Mouse (Mus musculus): ENCODE results near the gene Strip2.

DNA sequence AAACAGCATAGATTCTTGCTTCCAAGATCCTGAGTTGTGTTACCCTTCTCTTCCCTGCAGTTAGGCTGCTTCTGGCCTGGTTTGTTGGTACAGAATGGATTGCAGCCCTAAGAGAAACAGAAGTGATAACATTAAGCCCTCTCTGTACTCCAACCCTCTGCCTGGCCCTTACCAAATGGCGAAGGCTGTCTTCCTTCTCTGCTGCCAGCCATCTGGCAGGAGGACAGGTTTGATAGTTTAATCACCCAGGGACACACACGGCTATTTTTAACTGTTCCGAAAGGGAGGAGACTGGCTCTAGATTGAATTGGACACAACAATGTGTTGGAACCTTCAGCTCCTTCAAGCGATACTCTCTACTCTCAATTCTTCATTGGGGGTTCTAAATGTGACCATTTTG, 6.7 kb downstream of the Strip2 start:
- TF ChIP-seq TAL1 (conservative IDR thresholded peaks at IDR 0.05; ENCODE audit: low read depth, low read length) (no peak), CTCF (IDR thresholded peaks at IDR 0.05; ENCODE audit: low read depth, low read length) (no peak), GATA2 (IDR thresholded peaks at IDR 0.05; ENCODE audit: borderline replicate concordance, low read depth, low read length) (no peak), GATA1 (IDR thresholded peaks at IDR 0.05; ENCODE audit: borderline replicate concordance, low read length) (no peak), POLR2AphosphoS5 (IDR thresholded peaks at IDR 0.05; ENCODE audit: insufficient replicate concordance, low read depth, low read length) (no peak)

Measured in G1E (cell line).